Mouse (Mus musculus) monocyte, adult 2 months (primary cell): Measurements from ENCODE around the gene Lekr1.

Experiments used
- DNase-seq, 2 experiments: peaks; one replicate each; pipeline ENCODE4 v3.0.0; 2022; ENCODE audit warnings: low spot score in 2 of 2, low read depth in 1 of 2

The Lekr1 gene

GRCm38 (mm10) chr3:65656451-65656850, 9.6 kb upstream of the Lekr1 start:
- no peak for DNase-seq

- no peak for DNase-seq
Measured at GRCm38 (mm10) chr3:65656902-65657660, 8.9 kb upstream of the Lekr1 start.

- DNase-seq = no peak
Measured at GRCm38 (mm10) chr3:65658081-65658612, 7.9 kb upstream of the Lekr1 start.

GRCm38 (mm10) chr3:65658721-65659619, 7.1 kb upstream of the Lekr1 start:
- DNase-seq = peak; percentile 35 to 59

GRCm38 (mm10) chr3:65659620-65659932, 6.5 kb upstream of the Lekr1 start:
- DNase-seq = no peak

GRCm38 (mm10) chr3:65660336-65660735, 5.7 kb upstream of the Lekr1 start:
- DNase-seq = no peak

- no peak for DNase-seq
Measured at GRCm38 (mm10) chr3:65661731-65662130, 4.3 kb upstream of the Lekr1 start.

- DNase-seq = no peak
Measured at GRCm38 (mm10) chr3:65663176-65663575, 2.9 kb upstream of the Lekr1 start.

- DNase-seq = no peak
Measured at GRCm38 (mm10) chr3:65670216-65670615, 4.2 kb downstream of the Lekr1 start.

GRCm38 (mm10) chr3:65673725-65674124, 7.7 kb downstream of the Lekr1 start:
- no peak for DNase-seq

GRCm38 (mm10) chr3:65680612-65681011, 14.6 kb downstream of the Lekr1 start:
- no peak for DNase-seq

GRCm38 (mm10) chr3:65689705-65690104, 23.7 kb downstream of the Lekr1 start:
- no peak for DNase-seq

- no peak for DNase-seq
Measured at GRCm38 (mm10) chr3:65690850-65691249, 24.8 kb downstream of the Lekr1 start.

- no peak for DNase-seq
Measured at GRCm38 (mm10) chr3:65699704-65700103, 33.7 kb downstream of the Lekr1 start.

GRCm38 (mm10) chr3:65714372-65714771, 48.3 kb downstream of the Lekr1 start:
- no peak for DNase-seq

- no peak for DNase-seq
Measured at GRCm38 (mm10) chr3:65717406-65717805, 51.4 kb downstream of the Lekr1 start.

- no peak for DNase-seq
Measured at GRCm38 (mm10) chr3:65722897-65723296, 56.9 kb downstream of the Lekr1 start.

GRCm38 (mm10) chr3:65723664-65724063, 57.6 kb downstream of the Lekr1 start:
- no peak for DNase-seq

GRCm38 (mm10) chr3:65737816-65738215, 71.8 kb downstream of the Lekr1 start:
- no peak for DNase-seq

- no peak for DNase-seq
Measured at GRCm38 (mm10) chr3:65744936-65745335, 78.9 kb downstream of the Lekr1 start.

GRCm38 (mm10) chr3:65764511-65765508, 98.8 kb downstream of the Lekr1 start:
- DNase-seq = no peak
